Mouse (Mus musculus) limb, embryonic 10.5 days (tissue): ENCODE measurements at regions not wholly inside any gene's neighbourhood (a gene's known extent, or its start where the extent isn't known, plus 50 kb on each side); places are given as distances from the start of the nearest gene placed in this dataset.

ENCODE experiments used
- DNase-seq: peaks from one replicate; pipeline ENCODE4 v3.0.0-alpha.2; 2017; ENCODE audit warnings: low spot score
- H3K27ac ChIP-seq: fragments of 300-500 bp; sonication (generic); 2 replicates; pipeline ENCODE4 v1.5.1; 2016; ENCODE audit warnings: mild to moderate bottlenecking
- H3K27me3 ChIP-seq: fragments of 300-500 bp; sonication (generic); 2 replicates; pipeline ENCODE4 v1.6.1; 2016; ENCODE audit warnings: low read depth, mild to moderate bottlenecking; ENCODE audit not compliant: poor library complexity, severe bottlenecking
- H3K36me3 ChIP-seq: fragments of 300-500 bp; sonication (generic); 2 replicates; pipeline ENCODE4 v1.6.1; 2016; ENCODE audit warnings: mild to moderate bottlenecking, moderate library complexity
- H3K4me1 ChIP-seq: fragments of 300-500 bp; sonication (generic); 2 replicates; pipeline ENCODE4 v1.6.1; 2016
- H3K4me3 ChIP-seq: fragments of 300-500 bp; sonication (generic); 2 replicates; pipeline ENCODE4 v1.5.1; 2016; ENCODE audit warnings: mild to moderate bottlenecking, moderate library complexity
- H3K9me3 ChIP-seq: fragments of 300-500 bp; sonication (generic); replicated peaks from 2 replicates; pipeline ENCODE4 v1.6.1; 2016; ENCODE audit warnings: mild to moderate bottlenecking
- WGBS: fragments of 180-500 bp; shearing (Covaris S2); methylation state at CpG from one replicate; pipeline ENCODE4 v1.1.7; 2016; 5-methylcytosine and 5-hydroxymethylcytosine counted together

GRCm38 (mm10) chr15:85680460-85681224 lies 54.1 kb upstream of the Ppara start:
- DNase-seq, result no peak
- H3K4me3 ChIP-seq, result no peak overlapping the region
- peaks cover 6% of the 10 kb centered on the region; the same call in 1 of the 2 replicates for H3K4me1 ChIP-seq
- H3K9me3 ChIP-seq, result no peaks in the 10 kb centered on the region
- 67% methylated on average over 13 of the region's 13 CpGs for WGBS
- H3K27me3 ChIP-seq, result peaks cover 54% of the 10 kb centered on the region
- H3K27ac ChIP-seq, result no peak overlapping the region
- no peaks in the 10 kb centered on the region for H3K36me3 ChIP-seq

- peaks cover 40% of the 10 kb centered on the region for H3K27me3 ChIP-seq
- 90% methylated on average over 12 of the region's 12 CpGs for WGBS
- H3K4me3 ChIP-seq, result no peak overlapping the region
These were observed 52.7 kb upstream of the Ppara start for GRCm38 (mm10) chr15:85682116-85682515.

GRCm38 (mm10) chr15:85682780-85683179 lies 52.0 kb upstream of the Ppara start:
- no peak overlapping the region for H3K4me3 ChIP-seq
- WGBS, result 81% methylated on average over 6 of the region's 6 CpGs
- DNase-seq, result no peak
- H3K36me3 ChIP-seq, result no peaks in the 10 kb centered on the region
- H3K27ac ChIP-seq, result no peak overlapping the region
- H3K9me3 ChIP-seq, result no peaks in the 10 kb centered on the region
- H3K27me3 ChIP-seq, result peaks cover 33% of the 10 kb centered on the region
- H3K4me1 ChIP-seq, result peaks cover 26% of the 10 kb centered on the region

More at GRCm38 (mm10) chr15:85682116-85682515, 52.7 kb upstream of the Ppara start:
- no peaks in the 10 kb centered on the region for H3K36me3 ChIP-seq
- no peak overlapping the region for H3K27ac ChIP-seq
- no peaks in the 10 kb centered on the region for H3K9me3 ChIP-seq
- no peak for DNase-seq
- H3K4me1 ChIP-seq, result peaks cover 19% of the 10 kb centered on the region

DNA sequence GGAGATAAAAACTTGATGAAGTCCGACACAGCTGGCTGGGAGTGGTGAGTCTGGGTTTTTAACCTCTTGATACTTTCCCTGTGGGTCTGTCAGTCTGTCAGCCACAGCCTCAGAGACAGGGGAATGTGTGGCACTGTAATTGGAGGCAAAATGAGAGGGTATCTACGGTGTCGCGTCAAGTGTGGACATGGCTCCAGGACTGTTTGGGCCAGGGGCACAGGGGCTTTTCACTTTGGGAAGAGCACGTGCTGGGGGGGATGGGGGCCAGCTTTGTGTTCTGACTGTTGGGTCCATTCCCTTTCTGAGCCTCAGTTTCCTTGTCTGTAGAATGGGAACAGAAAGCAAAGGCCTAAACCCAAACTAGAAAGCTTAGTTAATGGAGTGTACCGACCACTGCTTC lies 51.5 kb upstream of the Ppara start:
- no peak overlapping the region for H3K27ac ChIP-seq
- DNase-seq, result no peak
- H3K4me1 ChIP-seq, result peaks cover 31% of the 10 kb centered on the region
- H3K4me3 ChIP-seq, result no peak overlapping the region
- no peaks in the 10 kb centered on the region for H3K36me3 ChIP-seq
- H3K27me3 ChIP-seq, result peaks cover 28% of the 10 kb centered on the region
- no peaks in the 10 kb centered on the region for H3K9me3 ChIP-seq
- WGBS, result 85% methylated on average over 6 of the region's 6 CpGs

GRCm38 (mm10) chr15:85683716-85684115 lies 51.1 kb upstream of the Ppara start:
- Histone ChIP-seq H3K36me3 (no peaks in the 10 kb centered on the region), H3K4me3 (no peak overlapping the region), H3K9me3 (no peaks in the 10 kb centered on the region), H3K27me3 (peaks cover 24% of the 10 kb centered on the region), H3K4me1 (peaks cover 35% of the 10 kb centered on the region), H3K27ac (no peak overlapping the region)
- 94% methylated on average over 4 of the region's 4 CpGs for WGBS
- no peak for DNase-seq

GRCm38 (mm10) chr15:85684164-85684708 lies 50.5 kb upstream of the Ppara start:
- 92% methylated on average over 14 of the region's 14 CpGs for WGBS

DNA sequence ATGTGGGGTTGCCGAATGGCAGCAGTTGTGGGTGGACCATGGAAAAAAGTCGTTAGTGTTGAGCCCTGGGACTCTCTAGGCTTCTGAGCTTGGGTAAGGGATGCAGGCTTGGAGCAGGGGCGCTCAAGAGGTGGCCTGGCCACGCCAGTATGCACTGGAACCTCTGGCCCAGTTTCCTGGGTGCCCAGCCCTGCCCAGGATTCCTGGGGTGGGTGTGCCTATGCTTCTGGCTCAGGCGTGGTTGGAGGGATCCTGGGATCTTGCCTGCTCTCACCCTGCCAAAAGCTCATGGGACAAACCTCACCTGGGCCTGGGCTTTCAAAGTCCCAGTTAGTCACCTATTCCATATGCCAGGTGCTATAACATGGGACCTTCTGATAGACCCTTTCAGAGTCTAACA lies 49.9 kb upstream of the Ppara start:
- Histone ChIP-seq H3K4me3 (no peak overlapping the region), H3K36me3 (no peaks in the 10 kb centered on the region), H3K27me3 (peaks cover 12% of the 10 kb centered on the region; the same call in 1 of the 2 replicates), H3K9me3 (no peaks in the 10 kb centered on the region), H3K27ac (no peak overlapping the region), H3K4me1 (peaks cover 34% of the 10 kb centered on the region)
- 76% methylated on average over 5 of the region's 5 CpGs for whole genome bisulfite sequencing
- no peak for DNase-seq

More at GRCm38 (mm10) chr15:85684164-85684708, 50.5 kb upstream of the Ppara start:
- no peaks in the 10 kb centered on the region for H3K9me3 ChIP-seq
- H3K27ac ChIP-seq, result no peak overlapping the region
- DNase-seq, result no peak
- H3K27me3 ChIP-seq, result peaks cover 18% of the 10 kb centered on the region
- no peaks in the 10 kb centered on the region for H3K36me3 ChIP-seq
- H3K4me1 ChIP-seq, result peaks cover 34% of the 10 kb centered on the region
- no peak overlapping the region for H3K4me3 ChIP-seq
